16 mouse cellular contexts compared by ENCODE assay signal in genomic region chr15:62161061-62161460, GRCm38 (mm10).
A peak's percentile ranks its signal among the peaks of the same experiment; 100 is the strongest.
DNase-seq lines count a peak whose midpoint lies in the region; TF ChIP-seq lines count a peak whose summit lies in the region.
"Had no signal": no experiment of that assay in that cellular context is flagged by ENCODE, and none has a peak within 500 bp of the region (broad histone marks: within the 10 kb centered on the region; RNA-seq: fewer than 3 reads in every experiment).

No protein-coding gene starts in this region.

- no peak overlapping the region for H3K4me3 ChIP-seq in myocyte
- no peak overlapping the region for H3K4me3 ChIP-seq in heart, adult 2 months
- H3K4me3 ChIP-seq: embryonic facial prominence, embryonic 15.5 days; forebrain, embryonic 13.5 days; heart, embryonic 15.5 days; hindbrain, embryonic 15.5 days; limb, embryonic 15.5 days; midbrain, embryonic 13.5 days had no signal

- TF ChIP-seq EP300 in heart, adult 2 months (IDR thresholded peaks at IDR 0.05; ENCODE audit: insufficient read depth, low read depth, low read length) = no peak

- no peak for TF ChIP-seq CTCF in heart, adult 2 months (IDR thresholded peaks at IDR 0.05)

- H3K4me2 ChIP-seq in myocyte (ENCODE audit: low read depth) = no peak overlapping the region
- H3K4me2 ChIP-seq: embryonic facial prominence, embryonic 15.5 days; forebrain, embryonic 13.5 days; heart, embryonic 15.5 days; hindbrain, embryonic 15.5 days; limb, embryonic 15.5 days; midbrain, embryonic 13.5 days had no signal

- H3K9ac ChIP-seq in heart, adult 2 months (ENCODE audit: low read depth, low read length) = no peak overlapping the region
- H3K9ac ChIP-seq: embryonic facial prominence, embryonic 15.5 days; forebrain, embryonic 13.5 days; heart, embryonic 15.5 days; hindbrain, embryonic 15.5 days; limb, embryonic 15.5 days; midbrain, embryonic 13.5 days had no signal

- TF ChIP-seq POLR2A in myocyte (IDR thresholded peaks at IDR 0.05; ENCODE audit: insufficient read length, low read depth) = no peak
- TF ChIP-seq POLR2A in heart, adult 2 months (IDR thresholded peaks at IDR 0.05; ENCODE audit: insufficient read depth, low read depth, low read length) = no peak

- peaks cover 2% of the 10 kb centered on the region for H3K36me3 ChIP-seq in myocyte (ENCODE audit: control insufficient read depth, insufficient read depth)
- H3K36me3 ChIP-seq in heart, adult 2 months (ENCODE audit: control insufficient read depth, insufficient read depth, low read length) = no peaks in the 10 kb centered on the region
- H3K36me3 ChIP-seq: embryonic facial prominence, embryonic 15.5 days; heart, embryonic 15.5 days; hindbrain, embryonic 15.5 days; limb, embryonic 15.5 days; midbrain, embryonic 13.5 days had no signal

- intact Hi-C loops in left cerebral cortex, postnatal 4 days (cut with DNase I) = no loop called here
- intact Hi-C loops in left cerebral cortex, postnatal 25 days (cut with DNase I) = no loop called here
- intact Hi-C loops in heart, adult 2 months (cut with DNase I) = no loop called here

- no peaks in the 10 kb centered on the region for H3K27me3 ChIP-seq in myocyte (ENCODE audit: control insufficient read depth, insufficient read depth, insufficient read length)
- no peaks in the 10 kb centered on the region for H3K27me3 ChIP-seq in heart, adult 2 months (ENCODE audit: control insufficient read depth, insufficient read depth, low read length)
- H3K27me3 ChIP-seq: embryonic facial prominence, embryonic 15.5 days; forebrain, embryonic 13.5 days; heart, embryonic 15.5 days; hindbrain, embryonic 15.5 days; limb, embryonic 15.5 days; midbrain, embryonic 13.5 days had no signal

- H3ac ChIP-seq in myocyte (ENCODE audit: control insufficient read depth, insufficient read length) = no peak overlapping the region

- peaks cover 14% of the 10 kb centered on the region for H3K79me2 ChIP-seq in myocyte (ENCODE audit: control insufficient read depth, insufficient read depth)
- no peaks in the 10 kb centered on the region for H3K79me2 ChIP-seq in heart, adult 2 months (replicated peaks; ENCODE audit: control insufficient read depth, insufficient read depth, low read length)

- peak; percentile 28 for DNase-seq in left cerebral cortex, postnatal 4 days
- DNase-seq in left cerebral cortex, postnatal 25 days (ENCODE audit: low spot score in 2 of 2) = no peak
- DNase-seq in cerebellum, adult 18-20 months = peak; percentile 60 to 64
- DNase-seq in cerebellum, postnatal 36 days = peak; percentile 60 to 69
- DNase-seq in heart, adult 2 months = no peak
- no peak for DNase-seq in layer of hippocampus, adult 8-10 months (ENCODE audit: low spot score in 2 of 2)
- DNase-seq: lung, postnatal 4 days; right cerebral cortex, postnatal 25 days; thymus, adult 2 months had no signal

- WGBS in heart, adult 2 months = 84% methylated on average over 8 of the region's 8 CpGs

- H3K4me1 ChIP-seq in heart, adult 2 months (ENCODE audit: control insufficient read depth, insufficient read depth, low read length) = peaks cover 3% of the 10 kb centered on the region; the same call in 1 of the 2 replicates
- H3K4me1 ChIP-seq: forebrain, embryonic 13.5 days; midbrain, embryonic 13.5 days had no signal

- no peak overlapping the region for H3K27ac ChIP-seq in heart, adult 2 months
- H3K27ac ChIP-seq: embryonic facial prominence, embryonic 15.5 days; forebrain, embryonic 13.5 days; hindbrain, embryonic 15.5 days; limb, embryonic 15.5 days; midbrain, embryonic 13.5 days had no signal

TF ChIP-seq in myocyte, 11 proteins besides CTCF, POLR2A, EP300 and RAD21:
- no peak for TF ChIP-seq POLR2AphosphoS2 (IDR thresholded peaks at IDR 0.05; ENCODE audit: insufficient read length, low read depth)
- TF ChIP-seq CEBPB (IDR thresholded peaks at IDR 0.05; ENCODE audit: insufficient read depth, poor library complexity, severe bottlenecking) = no peak
- peak in 2 of 3 experiments; percentile 16 to 56 for TF ChIP-seq MYOD1 (IDR thresholded peaks at IDR 0.05; ENCODE audit: control insufficient read depth in 1 of 3, insufficient read length in 2 of 3, low read depth in 2 of 3)
- no peak for TF ChIP-seq E2F4 (IDR thresholded peaks at IDR 0.05; ENCODE audit: insufficient read depth)
- no peak for TF ChIP-seq SRF (IDR thresholded peaks at IDR 0.05; ENCODE audit: control insufficient read depth, insufficient read length, low read depth)
- peak in 1 of 3 experiments; percentile 70 for TF ChIP-seq MYOG (IDR thresholded peaks at IDR 0.05; ENCODE audit: control insufficient read depth in 1 of 3, insufficient read depth in 1 of 3, insufficient read length in 2 of 3, low read depth in 2 of 3)
- TF ChIP-seq MAX (IDR thresholded peaks at IDR 0.05; ENCODE audit: low read depth) = no peak
- no peak for TF ChIP-seq REST (IDR thresholded peaks at IDR 0.05; ENCODE audit: insufficient read depth, insufficient read length)
TF ChIP-seq in myocyte: peak in this region for 2.

Comparison
In these comparisons a context has a peak if more than half of its experiments do, and no peak if none do; other contexts are left out.
1. DNase-seq: peak in left cerebral cortex, postnatal 4 days (single experiment), cerebellum, adult 18-20 months (2 of 2) and cerebellum, postnatal 36 days (2 of 2); none in left cerebral cortex, postnatal 25 days (0 of 2), heart, adult 2 months (0 of 2) and layer of hippocampus, adult 8-10 months (0 of 2).